Mouse (Mus musculus): ENCODE measurements around the gene Ctsl. TPM values are rescaled to one million over a fixed set of nuclear protein-coding genes. Genes with fewer than 3 reads are reported as not detected.

The Ctsl gene
- polyA plus RNA-seq (2015; fragmentation: Nextera tagmentation; extraction: Ambion mirVana): 104 TPM in 2 replicates

DNA sequence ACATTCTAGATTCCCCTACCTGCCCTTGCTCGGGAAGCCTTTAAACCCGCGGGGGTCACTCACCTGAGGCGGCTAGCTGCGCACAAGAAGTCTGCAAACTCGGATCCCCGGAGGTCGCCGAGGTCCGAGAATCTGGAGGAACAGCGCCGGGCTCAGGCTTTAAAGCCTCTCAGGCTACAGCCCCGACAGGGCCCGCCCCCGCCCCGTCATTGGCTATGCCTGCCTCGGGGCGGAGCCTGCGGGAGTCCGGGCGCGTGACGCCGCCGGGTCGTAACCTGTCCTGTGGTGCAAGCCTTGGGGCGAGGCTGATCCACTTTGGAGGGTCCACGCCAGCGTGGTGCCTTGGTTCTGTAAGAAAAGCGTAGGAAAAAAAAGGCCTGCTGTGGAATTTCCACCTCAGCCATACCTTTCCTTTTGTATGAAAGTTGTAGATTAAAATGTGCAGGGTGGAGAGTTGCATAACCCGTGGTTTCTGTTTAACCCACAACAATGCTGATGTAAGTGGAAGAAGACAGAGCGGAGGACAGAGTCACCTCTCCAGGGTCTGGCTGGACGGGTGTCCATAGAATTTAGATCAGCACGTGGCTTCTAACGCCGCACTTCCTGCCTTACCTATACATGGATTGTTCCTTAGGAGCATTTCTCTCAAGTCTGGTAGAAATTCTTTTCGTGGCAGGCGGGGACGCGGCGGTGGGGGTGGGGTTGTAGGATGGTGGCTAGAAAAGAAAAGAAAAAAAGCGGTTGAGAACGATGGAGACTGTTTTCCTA, at the start of gene Ctsl:
Gene Ctsl, minus strand, starts transcription at position 718 of the 768 bp plus-strand sequence.
- peaks cover 27% of the 10 kb centered on the region for H3K36me3 ChIP-seq

DNA sequence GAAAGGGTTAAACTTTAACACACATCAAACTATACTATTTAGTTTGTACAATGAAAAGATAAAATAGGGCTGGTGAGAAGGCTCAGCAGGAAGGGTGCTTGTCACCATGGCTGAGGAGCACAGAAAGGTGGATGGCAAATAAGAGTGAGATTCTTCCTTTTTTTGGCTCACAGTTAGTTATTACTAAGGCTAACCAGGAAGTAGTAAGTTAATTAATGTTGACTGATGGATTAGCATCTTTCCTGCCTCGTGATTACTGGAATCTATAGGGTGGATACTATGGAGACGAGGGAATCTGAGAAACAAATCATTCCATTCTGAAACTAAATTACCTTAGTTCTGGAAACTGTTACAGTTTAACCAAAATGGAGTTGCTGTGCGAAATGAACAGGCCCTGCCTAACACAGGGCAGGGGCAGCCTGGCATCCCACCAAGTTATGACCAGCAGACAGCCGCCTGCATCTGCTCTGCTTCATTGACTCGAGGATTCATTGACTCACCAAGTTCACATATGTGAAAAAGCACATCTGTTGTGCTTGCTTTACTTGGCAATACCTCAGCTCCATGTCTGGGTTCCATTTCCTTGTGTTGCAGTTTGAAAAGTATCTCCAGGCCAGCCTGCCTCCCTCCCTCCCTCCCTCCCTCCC, 46.4 kb upstream of the Ctsl start:
- Histone ChIP-seq H3K36me3 (no peaks in the 10 kb centered on the region), H3K27ac (no peak overlapping the region), H3K9ac (replicated peaks) (no peak overlapping the region), H3K4me1 (replicated peaks) (no peaks in the 10 kb centered on the region), H3K4me3 (replicated peaks) (no peak overlapping the region), H3K27me3 (no peaks in the 10 kb centered on the region), H3K9me3 (no peaks in the 10 kb centered on the region), H3K4me2 (replicated peaks) (no peak overlapping the region)
- 64% methylated on average over 5 of the region's 5 CpGs for whole genome bisulfite sequencing
- no peak for ATAC-seq

More for the DNA sequence above, at the start of gene Ctsl:
- Histone ChIP-seq H3K4me1 (replicated peaks) (peaks cover 12% of the 10 kb centered on the region), H3K9ac (replicated peaks) (peak within 1 kb of the TSS; percentile 80), H3K27ac (peak within 1 kb of the TSS; percentile 73), H3K27me3 (no peaks in the 10 kb centered on the region), H3K9me3 (no peaks in the 10 kb centered on the region), H3K4me2 (replicated peaks) (peak within 1 kb of the TSS; percentile 81), H3K4me3 (replicated peaks) (peak within 1 kb of the TSS; percentile 76)
- peak; percentile 99 for ATAC-seq
- 2% methylated on average over 43 of the region's 43 CpGs for WGBS

DNA sequence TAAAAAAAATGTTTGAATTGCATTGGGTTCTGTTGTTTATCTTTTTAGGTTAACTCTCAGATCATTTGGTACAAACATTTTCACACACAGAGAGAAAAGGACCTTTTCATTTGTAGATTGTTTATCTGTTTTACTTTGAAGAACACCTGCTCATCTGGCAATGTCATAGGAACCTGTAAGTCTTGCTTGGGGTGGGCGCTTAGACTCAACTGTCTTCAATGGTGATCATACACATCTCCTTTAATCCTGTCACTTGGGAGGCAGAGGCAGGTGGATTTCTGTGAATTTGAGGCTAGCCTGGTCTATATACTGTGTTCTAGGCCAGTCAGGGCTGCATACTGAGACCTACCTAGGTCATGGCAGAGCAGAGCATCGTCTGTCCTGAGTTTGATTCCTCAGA, 45.0 kb upstream of the Ctsl start:
- H3K4me1 ChIP-seq (replicated peaks): no peaks in the 10 kb centered on the region
- ATAC-seq: no peak
- H3K27me3 ChIP-seq: no peaks in the 10 kb centered on the region
- 85% methylated on average over 2 of the region's 2 CpGs for WGBS
- no peak overlapping the region for H3K9ac ChIP-seq (replicated peaks)
- H3K4me3 ChIP-seq (replicated peaks): no peak overlapping the region
- H3K9me3 ChIP-seq: no peaks in the 10 kb centered on the region
- no peak overlapping the region for H3K4me2 ChIP-seq (replicated peaks)
- no peak overlapping the region for H3K27ac ChIP-seq
- no peaks in the 10 kb centered on the region for H3K36me3 ChIP-seq

DNA sequence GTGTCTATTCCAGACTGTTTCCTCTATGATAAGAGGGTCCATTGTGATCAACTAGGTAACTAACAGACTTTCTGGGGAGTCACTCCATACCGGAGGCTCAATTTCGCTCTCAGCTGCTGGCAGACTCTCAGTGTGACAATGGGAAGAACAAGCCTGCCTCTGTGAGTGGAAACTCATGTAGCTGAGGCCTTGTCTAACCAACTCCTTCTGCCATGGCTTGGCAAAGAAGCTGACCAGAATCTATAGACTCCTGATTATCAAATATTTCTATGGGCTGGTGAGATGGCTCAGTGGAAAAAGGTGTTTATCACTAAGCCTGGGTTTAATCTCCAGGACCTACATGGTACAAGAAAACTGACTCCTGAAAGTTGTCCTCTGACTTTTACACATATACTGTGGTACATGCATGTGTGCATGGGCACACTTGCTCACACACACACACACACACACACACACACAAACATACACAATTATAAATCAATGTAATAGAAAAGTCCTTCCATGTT, 42.1 kb upstream of the Ctsl start:
- Histone ChIP-seq H3K27me3 (no peaks in the 10 kb centered on the region), H3K9ac (replicated peaks) (no peak overlapping the region), H3K9me3 (no peaks in the 10 kb centered on the region), H3K27ac (no peak overlapping the region), H3K4me3 (replicated peaks) (no peak overlapping the region), H3K4me2 (replicated peaks) (no peak overlapping the region), H3K4me1 (replicated peaks) (no peaks in the 10 kb centered on the region), H3K36me3 (no peaks in the 10 kb centered on the region)
- no peak for ATAC-seq
- 94% methylated on average over 2 of the region's 2 CpGs for WGBS

DNA sequence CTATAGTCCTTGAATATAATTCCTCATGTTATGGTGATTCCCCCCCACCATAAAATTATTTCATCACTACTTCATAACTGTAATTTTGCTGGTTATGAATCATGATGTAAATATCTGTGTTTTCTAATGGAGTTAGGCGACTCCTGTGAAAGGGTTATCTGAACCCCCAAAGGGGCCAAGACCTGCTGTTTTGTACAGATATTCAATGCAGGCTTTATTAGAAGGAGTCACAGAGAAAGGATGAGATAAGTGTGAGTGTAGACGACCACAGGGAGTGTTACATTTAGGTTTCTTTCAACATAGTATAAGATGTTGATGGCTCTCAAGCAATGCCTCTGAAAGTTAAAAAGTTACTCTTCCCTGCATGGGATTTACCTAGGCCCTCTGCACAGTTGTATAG, 40.6 kb upstream of the Ctsl start:
- no peak overlapping the region for H3K9ac ChIP-seq (replicated peaks)
- ATAC-seq: no peak
- H3K4me2 ChIP-seq (replicated peaks): no peak overlapping the region
- no peaks in the 10 kb centered on the region for H3K27me3 ChIP-seq
- no peak overlapping the region for H3K4me3 ChIP-seq (replicated peaks)
- WGBS: 69% methylated on average over 2 of the region's 2 CpGs
- no peaks in the 10 kb centered on the region for H3K36me3 ChIP-seq
- H3K4me1 ChIP-seq (replicated peaks): no peaks in the 10 kb centered on the region
- H3K27ac ChIP-seq: no peak overlapping the region
- no peaks in the 10 kb centered on the region for H3K9me3 ChIP-seq

DNA sequence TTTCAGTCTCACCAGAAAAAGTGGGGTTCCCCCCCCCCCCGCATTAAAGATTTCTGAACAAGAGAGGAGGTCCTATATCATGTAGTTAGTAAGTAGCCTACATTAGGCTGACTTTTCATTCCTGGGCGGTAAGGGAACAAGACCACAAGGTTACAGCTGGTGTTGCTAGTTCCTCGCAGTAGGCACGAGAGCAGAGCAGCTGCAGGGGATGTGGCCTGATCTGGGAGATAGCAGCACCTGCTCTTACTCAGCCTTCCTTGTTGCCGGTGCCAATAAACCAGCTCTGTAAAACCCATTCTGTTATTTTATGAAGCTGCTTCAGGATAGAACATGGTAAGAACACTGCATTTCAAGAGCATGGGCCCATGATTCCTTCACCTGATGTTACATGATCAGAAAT, 39.9 kb upstream of the Ctsl start:
- Histone ChIP-seq H3K9ac (replicated peaks) (no peak overlapping the region), H3K4me2 (replicated peaks) (no peak overlapping the region), H3K36me3 (no peaks in the 10 kb centered on the region), H3K4me3 (replicated peaks) (no peak overlapping the region), H3K9me3 (no peaks in the 10 kb centered on the region), H3K27ac (no peak overlapping the region), H3K4me1 (replicated peaks) (no peaks in the 10 kb centered on the region), H3K27me3 (no peaks in the 10 kb centered on the region)
- 83% methylated on average over 5 of the region's 5 CpGs for WGBS
- ATAC-seq: no peak

DNA sequence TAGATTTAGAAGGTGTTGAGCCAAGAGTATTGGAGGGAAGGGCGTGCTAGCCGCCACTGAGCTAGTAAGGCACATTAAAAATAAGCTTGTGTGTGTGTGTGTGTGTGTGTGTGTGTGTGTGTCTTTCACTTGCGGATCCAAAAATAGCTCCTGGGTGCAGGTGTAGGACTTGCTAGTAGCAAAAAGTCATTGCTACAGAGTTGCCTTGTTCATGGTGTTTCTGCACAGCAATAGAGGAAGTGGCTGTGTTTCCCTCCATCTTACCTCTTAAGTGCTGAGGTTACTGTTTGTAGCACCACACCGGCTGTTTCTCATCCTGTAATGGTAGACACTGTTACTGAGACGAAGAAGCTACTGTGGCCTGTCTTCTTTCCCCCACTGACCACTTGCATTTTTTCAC, 37.3 kb upstream of the Ctsl start:
- no peak for ATAC-seq
- Histone ChIP-seq H3K27me3 (no peaks in the 10 kb centered on the region), H3K9ac (replicated peaks) (no peak overlapping the region), H3K4me1 (replicated peaks) (no peaks in the 10 kb centered on the region), H3K4me2 (replicated peaks) (no peak overlapping the region), H3K27ac (no peak overlapping the region), H3K4me3 (replicated peaks) (no peak overlapping the region), H3K9me3 (no peaks in the 10 kb centered on the region), H3K36me3 (no peaks in the 10 kb centered on the region)
- 93% methylated on average over 5 of the region's 5 CpGs for WGBS

DNA sequence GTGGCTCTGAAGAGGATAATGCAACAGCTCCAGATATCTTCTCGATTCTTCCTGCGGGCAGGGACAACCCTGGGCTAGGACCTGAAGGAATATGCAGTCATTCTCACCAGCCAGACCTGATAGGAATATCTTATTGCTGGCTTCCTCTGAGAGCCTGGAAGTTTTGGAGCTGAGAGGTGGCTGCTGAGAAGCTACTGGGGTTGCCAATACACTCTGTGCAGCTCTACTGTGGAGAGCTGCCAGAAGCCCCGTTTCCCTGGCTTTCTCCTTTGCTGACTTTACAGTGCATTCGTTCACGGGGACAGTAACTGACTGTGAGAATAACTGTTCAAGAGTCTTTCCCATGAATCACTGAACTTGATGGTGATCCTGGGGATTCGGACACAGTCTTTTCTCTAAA, 34.9 kb upstream of the Ctsl start:
- Histone ChIP-seq H3K4me2 (replicated peaks) (no peak overlapping the region), H3K4me1 (replicated peaks) (no peaks in the 10 kb centered on the region), H3K36me3 (no peaks in the 10 kb centered on the region), H3K27ac (no peak overlapping the region), H3K4me3 (replicated peaks) (no peak overlapping the region), H3K9ac (replicated peaks) (no peak overlapping the region), H3K27me3 (no peaks in the 10 kb centered on the region), H3K9me3 (no peaks in the 10 kb centered on the region)
- ATAC-seq: no peak
- WGBS: 86% methylated on average over 6 of the region's 6 CpGs

DNA sequence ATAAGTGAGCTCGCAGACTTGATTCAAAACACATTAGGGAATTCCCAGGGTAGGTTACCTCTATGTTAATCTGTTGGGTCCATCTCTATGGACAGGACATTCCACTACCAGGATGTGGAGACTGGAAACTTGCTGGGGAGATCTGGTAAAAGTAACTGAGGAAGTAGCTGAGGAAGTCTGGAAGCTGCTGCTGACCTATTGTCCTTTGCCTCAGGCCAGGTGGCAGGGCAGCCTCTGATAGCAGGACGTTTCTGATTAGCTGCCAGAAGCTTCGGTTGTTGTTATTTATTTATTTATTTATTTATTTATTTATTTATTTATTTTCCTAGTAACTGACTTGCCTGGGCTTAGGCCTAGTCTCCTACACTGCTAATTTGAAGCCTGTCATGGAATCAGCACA, 32.8 kb upstream of the Ctsl start:
- H3K4me1 ChIP-seq (replicated peaks): no peaks in the 10 kb centered on the region
- no peaks in the 10 kb centered on the region for H3K27me3 ChIP-seq
- H3K36me3 ChIP-seq: no peaks in the 10 kb centered on the region
- no peak overlapping the region for H3K4me2 ChIP-seq (replicated peaks)
- no peak overlapping the region for H3K4me3 ChIP-seq (replicated peaks)
- ATAC-seq: no peak
- 85% methylated on average over 3 of the region's 3 CpGs for WGBS
- no peak overlapping the region for H3K27ac ChIP-seq
- H3K9me3 ChIP-seq: no peaks in the 10 kb centered on the region
- no peak overlapping the region for H3K9ac ChIP-seq (replicated peaks)

DNA sequence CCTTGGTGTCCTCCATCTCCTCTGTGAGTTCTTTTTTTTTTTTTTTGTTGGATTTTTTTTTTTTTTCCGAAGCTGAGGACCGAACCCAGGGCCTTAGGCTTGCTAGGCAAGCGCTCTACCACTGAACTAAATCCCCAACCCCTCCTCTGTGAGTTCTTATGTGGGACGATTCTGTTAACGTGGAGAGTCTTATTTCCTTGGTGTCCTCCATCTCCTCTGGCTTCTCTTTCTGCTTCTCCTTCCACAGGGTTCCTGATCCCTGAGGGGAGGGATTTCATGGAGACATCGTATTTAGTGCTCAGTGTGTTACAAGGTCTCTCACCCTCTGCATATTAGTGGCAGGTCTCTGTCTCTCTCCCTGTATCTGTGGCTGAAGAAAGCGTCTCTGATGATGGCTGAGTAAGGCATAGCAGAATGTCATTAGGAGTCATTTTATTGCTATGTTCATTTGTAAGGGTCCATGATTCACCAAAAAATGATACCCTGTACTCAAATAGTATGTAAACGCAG, 32.3 kb upstream of the Ctsl start:
- Histone ChIP-seq H3K27me3 (no peaks in the 10 kb centered on the region), H3K4me2 (replicated peaks) (no peak overlapping the region), H3K9me3 (no peaks in the 10 kb centered on the region), H3K4me3 (replicated peaks) (no peak overlapping the region), H3K27ac (no peak overlapping the region), H3K36me3 (no peaks in the 10 kb centered on the region), H3K9ac (replicated peaks) (no peak overlapping the region), H3K4me1 (replicated peaks) (no peaks in the 10 kb centered on the region)
- no peak for ATAC-seq
- 87% methylated on average over 8 of the region's 8 CpGs for WGBS

DNA sequence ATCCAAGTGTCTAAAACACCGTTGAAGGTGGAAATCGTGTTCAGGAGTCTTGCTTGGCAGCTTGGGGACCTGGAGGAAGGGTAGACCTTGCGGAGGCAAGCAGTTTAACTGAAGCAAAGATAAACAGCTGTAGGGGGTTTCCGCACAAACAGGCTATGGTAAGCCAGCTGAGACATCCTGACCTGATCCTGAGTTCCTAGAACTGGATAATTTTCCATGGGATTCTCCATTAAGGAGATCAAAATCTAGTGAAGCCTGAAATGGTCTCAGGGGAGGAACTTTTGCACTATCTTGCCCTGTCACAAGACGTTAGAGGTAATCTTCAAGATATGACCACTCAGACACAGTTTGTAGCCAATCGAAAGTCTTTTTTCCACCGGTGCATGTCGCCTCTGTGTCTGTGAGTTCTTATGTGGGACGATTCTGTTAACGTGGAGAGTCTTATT, 31.8 kb upstream of the Ctsl start:
- Histone ChIP-seq H3K4me1 (replicated peaks) (no peaks in the 10 kb centered on the region), H3K4me2 (replicated peaks) (no peak overlapping the region), H3K9me3 (no peaks in the 10 kb centered on the region), H3K27me3 (no peaks in the 10 kb centered on the region), H3K36me3 (no peaks in the 10 kb centered on the region), H3K27ac (no peak overlapping the region), H3K9ac (replicated peaks) (no peak overlapping the region), H3K4me3 (replicated peaks) (no peak overlapping the region)
- ATAC-seq: no peak
- WGBS: 87% methylated on average over 10 of the region's 10 CpGs

DNA sequence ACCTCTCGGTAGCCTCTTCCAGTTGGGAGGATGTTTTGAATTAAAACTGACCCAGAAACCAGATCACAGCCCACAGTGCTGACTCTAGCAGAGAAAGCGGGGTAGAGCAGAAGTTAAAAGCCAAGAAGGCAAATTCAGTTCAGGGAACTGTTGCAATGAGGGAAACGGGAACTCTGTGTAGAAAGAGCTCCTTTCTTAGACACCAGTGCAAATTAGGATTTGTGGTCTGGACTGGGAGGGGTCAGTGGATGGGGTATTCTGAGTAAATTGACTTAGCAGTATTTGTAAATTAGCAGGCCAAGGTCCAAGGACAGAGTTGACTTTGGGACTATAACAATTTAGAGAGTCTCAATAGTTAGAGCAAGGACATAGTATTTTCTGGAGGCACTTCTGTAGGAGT, 31.3 kb upstream of the Ctsl start:
- Histone ChIP-seq H3K36me3 (no peaks in the 10 kb centered on the region), H3K4me3 (replicated peaks) (no peak overlapping the region), H3K9me3 (no peaks in the 10 kb centered on the region), H3K9ac (replicated peaks) (no peak overlapping the region), H3K4me1 (replicated peaks) (no peaks in the 10 kb centered on the region), H3K4me2 (replicated peaks) (no peak overlapping the region), H3K27me3 (no peaks in the 10 kb centered on the region), H3K27ac (no peak overlapping the region)
- ATAC-seq: no peak
- 72% methylated on average over 3 of the region's 3 CpGs for WGBS

Measured in midbrain, embryonic 13.5 days (tissue).